Mouse (Mus musculus) forebrain, embryonic 11.5 days (tissue): ENCODE measurements around the gene Prmt8. TPM values are rescaled to one million over a fixed set of nuclear protein-coding genes. Genes with fewer than 3 reads are reported as not detected.
A peak's percentile ranks its signal among the peaks of the same experiment; 100 is the strongest.

ENCODE experiments used
- ATAC-seq: fragments of 200-750 bp; cut with Nextera tagmentation; replicated peaks from 2 replicates; pipeline ENCODE4 v1.8.0; 2017; ENCODE audit warnings: moderate TSS enrichment; ENCODE audit not compliant: low FRiP score
- DNase-seq: peaks from one replicate; pipeline ENCODE4 v3.0.0-alpha.2; 2017; ENCODE audit warnings: low spot score
- H3K27ac ChIP-seq: fragments of 300-500 bp; sonication (generic); 2 replicates; pipeline ENCODE4 v1.5.1; 2014; ENCODE audit warnings: low read depth, low read length
- H3K27me3 ChIP-seq: fragments of 300-500 bp; sonication (generic); 2 replicates; pipeline ENCODE4 v1.6.1; 2014; ENCODE audit warnings: mild to moderate bottlenecking, low read length, mixed read lengths; ENCODE audit not compliant: control insufficient read depth, insufficient read depth
- H3K36me3 ChIP-seq: fragments of 300-500 bp; sonication (generic); 2 replicates; pipeline ENCODE4 v1.6.1; 2014; ENCODE audit warnings: mild to moderate bottlenecking, low read length, moderate library complexity, mixed read lengths; ENCODE audit not compliant: control insufficient read depth, insufficient read depth
- H3K4me1 ChIP-seq: fragments of 300-500 bp; sonication (generic); replicated peaks from 2 replicates; pipeline ENCODE4 v1.6.1; 2014; ENCODE audit warnings: low read length, mixed read lengths; ENCODE audit not compliant: control insufficient read depth, insufficient read depth
- H3K4me2 ChIP-seq: fragments of 300-500 bp; sonication (generic); 2 replicates; pipeline ENCODE4 v1.6.1; 2014; ENCODE audit warnings: low read depth, mild to moderate bottlenecking, low read length, moderate library complexity, mixed read lengths; ENCODE audit not compliant: severe bottlenecking
- H3K4me3 ChIP-seq: fragments of 300-500 bp; sonication (generic); 2 replicates; pipeline ENCODE4 v1.5.1; 2014; ENCODE audit warnings: low read depth, low read length
- H3K9ac ChIP-seq: fragments of 300-500 bp; sonication (generic); 2 replicates; pipeline ENCODE4 v1.6.1; 2014; ENCODE audit warnings: low read length
- H3K9me3 ChIP-seq: fragments of 300-500 bp; sonication (generic); 2 replicates; pipeline ENCODE4 v1.6.1; 2016; ENCODE audit warnings: low read length, mixed read lengths; ENCODE audit not compliant: control insufficient read depth
- WGBS: fragments of 180-500 bp; shearing (Covaris S2); extraction: QIAGEN DNeasy Blood & Tissue Kit; methylation state at CpG from one replicate; pipeline ENCODE4 v1.1.7; 2014; 5-methylcytosine and 5-hydroxymethylcytosine counted together
- polyA plus RNA-seq: library from polyadenylated mRNA; unstranded; fragments of >200 nt; fragmentation: Nextera tagmentation; extraction: Ambion mirVana; gene quantifications from 2 replicates; pipeline ENCODE4 v1.2.1, GENCODE M21; 2014

Prmt8 gene
- 11.1 and 11.8 TPM in 2 replicates for polyA plus RNA-seq

DNA sequence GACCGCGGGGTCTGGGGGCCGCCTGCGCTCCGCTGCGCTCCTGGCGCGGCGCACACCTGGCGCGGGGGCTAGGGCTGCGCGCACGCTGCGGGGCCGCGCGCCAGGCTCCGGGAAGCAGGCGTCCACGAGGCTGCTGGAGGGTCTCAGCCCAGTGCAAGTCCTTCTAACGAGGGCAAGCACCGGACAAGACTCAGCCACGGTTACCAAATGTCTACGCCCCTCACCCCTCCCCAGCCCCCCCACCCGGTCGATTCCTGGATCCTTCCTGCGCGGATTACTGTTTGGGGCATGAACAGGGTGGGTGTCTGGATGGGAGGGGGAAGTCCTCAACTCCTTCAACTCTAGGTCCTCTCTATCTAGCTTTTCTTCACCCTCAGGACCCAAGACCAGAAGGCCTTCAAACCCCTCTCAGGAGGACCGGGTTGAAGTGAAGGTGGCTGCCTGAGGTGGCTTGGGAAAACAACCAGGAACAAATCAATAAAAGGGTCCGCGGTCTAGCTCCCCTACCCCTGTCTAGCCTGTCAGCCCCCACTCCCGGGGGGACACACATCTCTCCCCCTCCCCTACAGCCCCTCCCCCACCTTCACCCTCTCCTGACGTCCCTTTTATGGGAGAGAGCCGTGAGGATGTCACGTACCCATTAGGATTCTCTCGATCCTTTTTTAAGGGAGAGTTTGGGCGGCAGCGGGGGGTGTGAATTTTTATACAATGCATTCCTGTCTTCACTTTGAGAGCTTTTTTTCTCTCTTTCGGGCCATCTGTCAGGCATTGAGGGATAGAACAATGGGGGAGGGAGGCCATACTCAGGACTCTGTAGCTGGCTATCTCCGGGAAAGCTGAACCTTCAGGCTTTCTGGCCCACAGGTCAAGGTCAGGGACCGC lies at the start of gene Prmt8:
Gene Prmt8 (minus strand): TSS at position 198 of the 882 bp plus-strand sequence.
- ATAC-seq = peak; percentile 53
- no peaks in the 10 kb centered on the region for H3K36me3 ChIP-seq
- peak within 1 kb of the TSS; percentile 59 for H3K4me3 ChIP-seq
- no peaks in the 10 kb centered on the region for H3K9me3 ChIP-seq
- peak within 1 kb of the TSS; percentile 97 for H3K4me2 ChIP-seq
- peak within 1 kb of the TSS; percentile 58 for H3K9ac ChIP-seq
- no peak for DNase-seq
- H3K27ac ChIP-seq = 0 out of 2 replicates have a peak within 1 kb of the TSS, but pooled peaks have one; percentile 6
- peaks cover 41% of the 10 kb centered on the region for H3K27me3 ChIP-seq
- peaks cover 21% of the 10 kb centered on the region; the same call in 1 of the 2 replicates for H3K4me1 ChIP-seq
- 2% methylated on average over 33 of the region's 42 CpGs for WGBS

DNA sequence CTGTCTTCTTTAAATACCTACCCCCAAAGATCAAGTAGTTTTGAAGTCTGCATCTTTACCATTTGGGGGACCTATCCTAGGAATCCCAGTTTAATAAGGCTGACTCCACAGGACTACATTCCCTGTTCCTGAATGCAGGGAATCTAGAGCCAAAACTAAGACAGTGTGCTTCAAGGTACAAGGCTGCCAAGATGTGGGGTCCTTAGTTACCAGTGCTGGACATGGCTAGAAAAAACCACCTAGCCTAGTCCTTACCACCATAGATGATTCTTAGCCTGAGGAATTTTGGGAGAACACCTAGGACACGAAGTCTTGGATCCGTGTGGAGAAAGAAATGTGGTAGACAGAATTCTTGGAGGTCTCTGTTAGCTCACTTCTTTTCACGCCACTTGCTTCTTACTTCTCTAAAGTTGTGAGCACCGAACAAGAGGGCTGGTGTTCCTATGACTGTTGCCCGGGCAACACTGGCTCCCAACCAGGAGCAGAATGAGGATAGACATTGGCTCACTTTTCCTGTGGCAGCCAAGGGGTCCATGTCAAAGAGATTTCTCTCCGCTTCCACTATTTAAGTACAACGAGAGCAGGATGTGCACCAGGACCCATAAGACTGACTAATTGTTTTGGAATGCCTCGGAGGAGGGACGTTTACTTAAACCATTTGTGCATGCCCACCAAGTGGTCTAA lies 33.9 kb upstream of the Prmt8 start:
- no peak for ATAC-seq
- Histone ChIP-seq H3K9ac (no peak overlapping the region), H3K4me1 (no peaks in the 10 kb centered on the region), H3K9me3 (no peaks in the 10 kb centered on the region), H3K27ac (no peak overlapping the region), H3K36me3 (no peaks in the 10 kb centered on the region), H3K27me3 (no peaks in the 10 kb centered on the region), H3K4me2 (no peak overlapping the region), H3K4me3 (no peak overlapping the region)
- WGBS = 68% methylated on average over 9 of the region's 9 CpGs
- no peak for DNase-seq

DNA sequence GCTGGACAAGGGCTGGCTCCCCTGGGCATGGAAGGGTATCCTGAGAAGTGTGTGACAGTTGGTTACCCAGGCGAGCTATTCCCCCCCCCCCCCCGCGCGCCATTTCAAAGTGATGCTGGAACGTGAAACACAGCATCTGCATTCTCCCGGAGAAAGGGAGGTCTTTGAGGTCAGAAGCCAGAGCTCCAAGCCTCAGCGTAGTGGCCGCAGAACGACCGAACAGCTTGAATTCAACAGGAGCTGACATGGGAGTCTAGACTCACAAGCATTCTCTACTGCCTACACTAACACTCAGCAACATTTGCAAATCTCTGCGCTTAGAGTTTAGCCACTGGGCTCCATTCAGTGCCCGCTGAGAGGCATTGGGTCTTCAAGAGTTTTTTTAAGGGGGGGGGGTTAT lies 32.9 kb upstream of the Prmt8 start:
- ATAC-seq (no peak), DNase-seq (no peak)
- Histone ChIP-seq H3K4me2 (no peak overlapping the region), H3K9me3 (no peaks in the 10 kb centered on the region), H3K9ac (no peak overlapping the region), H3K4me1 (no peaks in the 10 kb centered on the region), H3K27me3 (no peaks in the 10 kb centered on the region), H3K36me3 (no peaks in the 10 kb centered on the region), H3K4me3 (no peak overlapping the region), H3K27ac (no peak overlapping the region)
- 84% methylated on average over 12 of the region's 12 CpGs for WGBS

DNA sequence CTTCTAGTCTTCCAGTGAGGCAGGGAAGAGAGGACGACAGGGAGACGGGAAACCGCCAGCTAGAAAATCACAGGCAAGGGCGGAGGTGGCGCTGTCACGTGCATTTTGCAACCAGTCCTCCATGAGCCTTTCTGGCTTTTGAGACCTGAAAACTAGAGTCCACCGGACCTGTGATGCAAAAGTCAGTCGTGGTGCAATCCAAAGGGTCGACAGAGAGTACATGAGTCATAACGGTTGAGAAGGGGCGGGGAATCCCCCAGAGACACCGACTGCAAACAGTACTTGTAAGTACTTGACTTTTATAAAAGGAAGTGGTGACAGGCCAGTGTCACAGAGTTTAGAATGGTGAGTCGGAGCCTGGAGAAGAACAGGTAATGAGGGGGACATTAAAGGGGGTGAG lies 20.8 kb upstream of the Prmt8 start:
- no peak overlapping the region for H3K27ac ChIP-seq
- WGBS = 84% methylated on average over 13 of the region's 13 CpGs
- H3K9me3 ChIP-seq = no peaks in the 10 kb centered on the region
- no peak overlapping the region for H3K4me3 ChIP-seq
- H3K4me2 ChIP-seq = no peak overlapping the region
- ATAC-seq (no peak), DNase-seq (no peak)
- no peak overlapping the region for H3K9ac ChIP-seq
- H3K36me3 ChIP-seq = no peaks in the 10 kb centered on the region
- H3K4me1 ChIP-seq = no peaks in the 10 kb centered on the region
- H3K27me3 ChIP-seq = no peaks in the 10 kb centered on the region

DNA sequence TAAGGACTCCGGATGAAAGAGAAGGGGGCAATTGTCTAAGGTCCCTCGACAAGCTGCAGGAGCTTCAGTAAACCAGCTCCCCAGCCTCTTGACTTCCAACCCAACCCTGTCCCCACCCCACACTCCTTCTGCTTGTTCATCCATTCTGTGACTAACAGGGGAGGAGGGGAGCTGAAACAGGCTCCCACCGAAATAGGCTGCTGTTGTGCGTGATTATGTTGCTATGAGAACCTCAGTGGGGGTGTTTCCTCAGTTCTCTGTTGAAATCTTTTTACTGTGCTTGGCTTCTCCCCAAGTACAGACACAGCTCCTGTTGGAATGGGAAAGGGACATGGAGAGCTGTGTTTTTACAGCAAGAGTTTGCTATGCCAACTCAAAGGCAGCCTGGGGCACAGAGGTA lies 1.5 kb upstream of the Prmt8 start:
- Histone ChIP-seq H3K27me3 (peaks cover 37% of the 10 kb centered on the region), H3K36me3 (no peaks in the 10 kb centered on the region), H3K4me2 (no peak overlapping the region), H3K4me1 (peaks cover 19% of the 10 kb centered on the region; the same call in 1 of the 2 replicates), H3K9ac (no peak overlapping the region), H3K27ac (no peak overlapping the region), H3K4me3 (no peak overlapping the region), H3K9me3 (no peaks in the 10 kb centered on the region)
- no peak for DNase-seq
- 39% methylated on average over 4 of the region's 4 CpGs for WGBS
- ATAC-seq = no peak

DNA sequence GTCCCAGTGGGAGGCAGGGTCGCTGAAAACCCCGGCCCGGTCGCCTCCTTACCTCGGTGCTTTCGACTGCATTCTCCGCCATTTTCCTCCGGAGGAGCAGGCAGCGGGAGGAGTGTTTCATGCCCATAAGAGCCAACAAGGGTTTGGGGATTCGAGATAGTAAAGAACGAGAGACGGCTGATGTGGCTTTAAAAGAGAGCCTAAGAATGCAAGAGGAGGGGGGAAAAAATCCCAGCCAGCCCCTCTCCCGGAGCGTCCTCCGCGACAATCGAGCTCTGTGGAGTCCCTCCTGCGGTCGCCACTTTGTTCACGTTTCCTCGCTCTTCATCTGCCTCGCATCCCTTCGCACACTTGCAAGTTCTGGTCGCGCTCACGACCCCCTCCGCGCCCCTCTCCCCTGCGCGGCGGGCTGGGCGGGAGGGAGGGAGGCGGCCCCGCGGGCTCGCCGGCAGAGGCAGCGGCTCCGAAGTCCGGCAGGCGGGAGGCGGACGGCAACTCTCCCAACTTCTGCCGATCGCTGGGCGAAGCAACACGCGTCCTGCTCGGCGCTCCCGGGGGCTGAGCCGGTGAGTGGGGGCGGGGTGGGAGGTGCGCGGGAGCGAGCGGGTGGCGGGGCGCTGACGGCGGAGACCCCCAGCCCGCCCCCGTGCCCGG lies 524 bp downstream of the Prmt8 start:
- H3K4me1 ChIP-seq = peaks cover 21% of the 10 kb centered on the region; the same call in 1 of the 2 replicates
- DNase-seq (peak; percentile 66), ATAC-seq (peak; percentile 31)
- H3K9ac ChIP-seq = peak overlapping the region; percentile 58
- peak overlapping the region; percentile 97 for H3K4me2 ChIP-seq
- H3K36me3 ChIP-seq = no peaks in the 10 kb centered on the region
- H3K27ac ChIP-seq = 0 out of 2 replicates have a peak overlapping the region, but pooled peaks have one; percentile 6
- H3K27me3 ChIP-seq = peaks cover 41% of the 10 kb centered on the region
- H3K4me3 ChIP-seq = peak overlapping the region; percentile 59
- 1% methylated on average over 48 of the region's 64 CpGs for WGBS
- no peaks in the 10 kb centered on the region for H3K9me3 ChIP-seq

DNA sequence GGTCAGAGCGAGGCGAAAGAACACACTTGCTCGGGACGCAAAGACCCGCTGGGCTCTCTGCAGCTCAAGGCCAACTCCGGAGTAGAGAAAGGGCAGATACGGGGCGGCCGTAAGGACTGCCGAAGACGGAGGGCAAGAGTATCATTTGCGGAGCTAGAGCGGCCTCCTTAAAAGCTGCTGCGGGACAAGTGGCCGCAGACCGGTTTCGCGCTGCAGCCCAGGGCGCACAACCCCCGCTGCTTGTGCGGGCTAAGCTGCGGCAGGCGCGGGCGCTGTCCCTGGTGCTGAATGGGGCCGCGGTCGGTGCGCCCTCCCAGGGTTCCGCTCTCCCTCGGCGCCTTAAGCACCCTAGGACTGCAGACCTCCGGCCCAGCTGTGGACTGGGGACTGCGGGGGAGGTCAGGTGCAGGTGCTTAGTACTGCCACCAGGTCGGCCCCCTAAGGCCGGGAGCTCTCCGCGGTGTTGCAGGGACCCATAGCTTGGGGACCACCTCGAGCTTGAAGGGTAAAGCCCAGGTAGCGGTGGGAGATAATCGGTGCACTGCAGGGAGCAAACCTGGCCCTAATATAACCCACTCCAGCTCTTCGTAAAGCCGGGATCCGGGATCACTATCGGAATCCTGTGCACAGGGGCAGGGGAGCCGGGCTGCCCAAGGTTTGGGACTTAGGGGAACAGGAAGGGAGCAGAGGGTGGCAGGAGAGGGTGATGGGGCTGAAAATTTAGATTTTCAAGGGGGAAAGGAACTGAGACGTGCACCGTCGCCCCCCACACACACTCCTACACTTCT lies 1.4 kb downstream of the Prmt8 start:
- H3K27me3 ChIP-seq = peaks cover 41% of the 10 kb centered on the region
- DNase-seq (peak; percentile 87), ATAC-seq (peak; percentile 48)
- H3K4me3 ChIP-seq = peak overlapping the region; percentile 59
- H3K9ac ChIP-seq = peak overlapping the region; percentile 51
- H3K4me1 ChIP-seq = peaks cover 21% of the 10 kb centered on the region; the same call in 1 of the 2 replicates
- H3K27ac ChIP-seq = no peak overlapping the region
- H3K9me3 ChIP-seq = no peaks in the 10 kb centered on the region
- no peaks in the 10 kb centered on the region for H3K36me3 ChIP-seq
- under 1% methylated on average over 49 of the region's 49 CpGs for WGBS
- peak overlapping the region; percentile 97 for H3K4me2 ChIP-seq
